Mouse (Mus musculus) liver, adult 2 months (tissue): ENCODE results near the gene Mavs.

Experiments
- CTCF ChIP-seq: fragments of 200-500 bp; IDR thresholded peaks from 2 replicates; pipeline ENCODE4 v1.5.1; 2011; ENCODE audit warnings: low read depth, low read length, control low read depth
- POLR2A ChIP-seq: fragments of 200-500 bp; IDR thresholded peaks from 2 replicates; pipeline ENCODE4 v1.6.1; 2011; ENCODE audit warnings: low read length, control low read depth; ENCODE audit not compliant: insufficient read depth; ENCODE audit errors: extremely low read depth

DNA sequence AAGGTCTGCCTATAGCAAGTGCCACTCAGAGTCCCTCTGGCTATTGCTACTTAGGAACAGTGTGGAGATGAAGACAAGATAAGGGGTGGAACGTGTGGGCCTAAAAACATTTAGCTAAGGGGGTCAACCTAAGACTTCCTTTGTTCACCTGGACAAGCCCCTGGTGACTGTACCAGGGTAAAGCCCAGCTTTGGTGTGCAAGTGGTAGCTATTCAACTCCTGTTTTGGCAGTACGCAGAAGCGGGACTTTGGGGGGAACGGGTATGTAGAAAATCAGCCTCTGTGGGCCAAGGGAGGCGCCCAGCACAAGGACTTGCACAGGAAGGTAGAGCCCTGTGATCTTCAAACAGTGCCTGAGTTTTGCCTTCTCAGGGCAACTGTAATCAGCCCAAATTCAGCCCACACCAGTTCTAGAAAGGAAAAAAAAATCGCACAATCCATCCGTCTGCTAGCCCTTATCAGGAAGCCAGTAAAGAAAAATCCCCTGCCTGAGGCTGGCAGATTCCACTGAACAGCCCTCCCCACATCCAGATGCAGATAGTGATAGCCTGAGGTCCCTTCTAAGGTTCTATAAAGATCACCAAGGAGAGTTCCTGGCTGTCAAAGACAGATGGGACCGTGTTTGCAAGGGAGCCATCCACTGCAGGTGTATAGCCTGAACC, 28.2 kb upstream of the Mavs start:
- no peak for TF ChIP-seq CTCF
- no peak for TF ChIP-seq POLR2A
